Mouse (Mus musculus): ENCODE measurements at regions not wholly inside any gene's neighbourhood (a gene's known extent, or its start where the extent isn't known, plus 50 kb on each side); places are given as distances from the start of the nearest gene placed in this dataset.

DNA sequence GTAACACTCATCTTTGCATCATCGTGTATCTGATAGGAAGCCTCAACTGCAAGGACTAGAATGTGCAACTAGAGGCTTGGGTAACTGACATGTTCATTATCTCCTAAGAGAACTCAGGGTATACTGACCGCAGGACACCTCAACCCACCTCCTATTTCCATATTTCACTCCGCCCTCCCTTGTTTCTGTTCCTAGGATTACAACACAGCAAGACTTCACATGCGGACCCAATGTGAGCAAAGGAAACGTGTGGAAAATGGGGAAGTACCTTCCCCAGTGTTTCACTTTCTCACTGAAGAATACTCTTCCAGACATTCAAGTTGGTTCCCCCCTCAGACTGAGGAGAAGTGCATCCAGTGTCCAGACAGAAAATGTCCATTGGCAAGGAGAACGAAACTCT, 937.9 kb upstream of the A1bg start:
- no peak overlapping the region for H3K27ac ChIP-seq (replicated peaks; ENCODE audit: low read depth, low read length)
- WGBS = 90% methylated on average over 6 of the region's 6 CpGs
- H3K36me3 ChIP-seq (ENCODE audit: control insufficient read depth, insufficient read depth, low read length) = no peaks in the 10 kb centered on the region
- TF ChIP-seq POLR2A (IDR thresholded peaks at IDR 0.05; ENCODE audit: borderline replicate concordance, extremely low read depth, insufficient read depth, insufficient read length) = no peak
- no peak overlapping the region for H3K4me2 ChIP-seq (replicated peaks; ENCODE audit: low read depth, low read length, severe bottlenecking)
- H3K4me3 ChIP-seq (replicated peaks; ENCODE audit: low read length) = no peak overlapping the region
- no peak for ATAC-seq (ENCODE audit: low FRiP score, low read depth)
- no peaks in the 10 kb centered on the region for H3K27me3 ChIP-seq (ENCODE audit: control insufficient read depth, insufficient read depth, low read length)
- no peak for DNase-seq (ENCODE audit: low spot score)
- no peaks in the 10 kb centered on the region for H3K9me3 ChIP-seq (ENCODE audit: control insufficient read depth, low read length)
- no peak overlapping the region for H3K9ac ChIP-seq (ENCODE audit: low read depth, low read length, severe bottlenecking)
- no peaks in the 10 kb centered on the region for H3K4me1 ChIP-seq (ENCODE audit: control insufficient read depth, insufficient read depth, low read length)

DNA sequence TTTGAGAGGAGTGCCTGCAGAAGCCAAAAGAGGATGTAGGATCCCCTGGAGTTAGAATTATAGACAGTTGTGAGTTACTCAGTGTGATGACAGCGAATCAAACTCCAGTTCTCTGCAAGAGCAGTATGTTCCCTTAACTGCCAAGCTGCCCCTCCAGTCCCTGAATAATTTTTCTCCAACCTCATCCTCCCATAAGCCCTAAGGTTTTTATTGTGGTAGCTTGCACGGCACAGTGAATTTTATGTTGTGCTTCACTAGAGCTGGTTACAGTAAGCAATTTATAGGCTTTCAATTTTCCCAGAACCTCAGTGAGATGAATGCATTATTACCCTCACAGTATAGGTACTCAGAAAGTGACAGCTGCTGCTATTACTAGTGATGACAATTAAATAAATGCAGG, 933.1 kb upstream of the A1bg start:
- Histone ChIP-seq H3K27ac (replicated peaks; ENCODE audit: low read depth, low read length) (no peak overlapping the region), H3K4me3 (replicated peaks; ENCODE audit: low read length) (no peak overlapping the region), H3K9ac (ENCODE audit: low read depth, low read length, severe bottlenecking) (no peak overlapping the region), H3K27me3 (ENCODE audit: control insufficient read depth, insufficient read depth, low read length) (no peaks in the 10 kb centered on the region), H3K36me3 (ENCODE audit: control insufficient read depth, insufficient read depth, low read length) (no peaks in the 10 kb centered on the region), H3K4me1 (ENCODE audit: control insufficient read depth, insufficient read depth, low read length) (no peaks in the 10 kb centered on the region), H3K9me3 (ENCODE audit: control insufficient read depth, low read length) (no peaks in the 10 kb centered on the region), H3K4me2 (replicated peaks; ENCODE audit: low read depth, low read length, severe bottlenecking) (no peak overlapping the region)
- TF ChIP-seq POLR2A (IDR thresholded peaks at IDR 0.05; ENCODE audit: borderline replicate concordance, extremely low read depth, insufficient read depth, insufficient read length) = no peak
- DNase-seq (ENCODE audit: low spot score) = no peak
- WGBS = 60% methylated on average over 2 of the region's 2 CpGs
- no peak for ATAC-seq (ENCODE audit: low FRiP score, low read depth)

DNA sequence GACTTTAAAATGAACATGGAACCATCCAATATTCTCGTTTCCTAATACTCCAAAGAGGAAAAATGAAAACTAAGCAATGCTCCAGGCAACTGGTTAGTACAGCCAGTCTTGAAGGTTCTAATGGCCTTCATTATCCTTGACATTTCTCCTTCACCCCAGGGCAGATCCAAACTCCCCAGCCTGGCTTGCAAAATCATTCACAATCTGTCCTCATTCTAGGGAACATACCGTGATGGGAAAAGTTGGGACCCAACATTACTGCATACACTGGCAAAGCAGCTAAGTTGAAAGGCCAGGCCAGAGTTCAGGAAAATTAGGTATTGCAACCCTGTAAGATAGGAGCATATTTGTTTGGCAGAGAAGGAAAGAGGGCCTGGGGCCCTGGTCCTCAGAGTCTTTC, 889.9 kb upstream of the A1bg start:
- Histone ChIP-seq H3K4me3 (replicated peaks; ENCODE audit: low read length) (no peak overlapping the region), H3K4me2 (replicated peaks; ENCODE audit: low read depth, low read length, severe bottlenecking) (no peak overlapping the region), H3K9me3 (ENCODE audit: control insufficient read depth, low read length) (no peaks in the 10 kb centered on the region), H3K27ac (replicated peaks; ENCODE audit: low read depth, low read length) (no peak overlapping the region), H3K9ac (ENCODE audit: low read depth, low read length, severe bottlenecking) (no peak overlapping the region), H3K36me3 (ENCODE audit: control insufficient read depth, insufficient read depth, low read length) (no peaks in the 10 kb centered on the region), H3K4me1 (ENCODE audit: control insufficient read depth, insufficient read depth, low read length) (no peaks in the 10 kb centered on the region), H3K27me3 (ENCODE audit: control insufficient read depth, insufficient read depth, low read length) (no peaks in the 10 kb centered on the region)
- no peak for DNase-seq (ENCODE audit: low spot score)
- TF ChIP-seq POLR2A (IDR thresholded peaks at IDR 0.05; ENCODE audit: borderline replicate concordance, extremely low read depth, insufficient read depth, insufficient read length) = no peak
- no peak for ATAC-seq (ENCODE audit: low FRiP score, low read depth)
- WGBS = 78% methylated on average over 2 of the region's 2 CpGs

DNA sequence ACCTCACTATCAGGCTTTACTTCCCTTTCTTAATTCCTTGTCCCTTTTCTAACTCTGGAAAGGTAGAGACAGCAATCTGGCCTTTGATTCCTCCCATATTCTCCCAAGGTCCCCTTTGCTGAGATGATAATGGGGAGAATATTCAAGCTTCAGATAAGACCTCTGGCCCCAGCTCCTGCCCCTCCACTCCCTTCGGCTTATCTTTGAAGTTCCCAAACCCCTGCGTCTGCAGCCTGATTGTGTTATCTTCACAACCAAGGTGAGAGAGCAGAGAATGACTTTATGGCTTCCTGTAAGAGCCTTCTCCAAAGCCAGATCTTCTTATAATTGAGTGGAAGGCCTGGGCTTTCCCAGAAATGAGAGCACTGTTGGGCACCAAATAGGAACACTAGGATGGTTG, 882.6 kb upstream of the A1bg start:
- H3K9me3 ChIP-seq (ENCODE audit: control insufficient read depth, low read length) = no peaks in the 10 kb centered on the region
- no peak for TF ChIP-seq POLR2A (IDR thresholded peaks at IDR 0.05; ENCODE audit: borderline replicate concordance, extremely low read depth, insufficient read depth, insufficient read length)
- no peak overlapping the region for H3K4me3 ChIP-seq (replicated peaks; ENCODE audit: low read length)
- H3K27me3 ChIP-seq (ENCODE audit: control insufficient read depth, insufficient read depth, low read length) = no peaks in the 10 kb centered on the region
- H3K9ac ChIP-seq (ENCODE audit: low read depth, low read length, severe bottlenecking) = no peak overlapping the region
- H3K27ac ChIP-seq (replicated peaks; ENCODE audit: low read depth, low read length) = no peak overlapping the region
- no peak overlapping the region for H3K4me2 ChIP-seq (replicated peaks; ENCODE audit: low read depth, low read length, severe bottlenecking)
- no peaks in the 10 kb centered on the region for H3K4me1 ChIP-seq (ENCODE audit: control insufficient read depth, insufficient read depth, low read length)
- 33% methylated on average over 2 of the region's 2 CpGs for WGBS
- DNase-seq (ENCODE audit: low spot score) = no peak
- no peaks in the 10 kb centered on the region for H3K36me3 ChIP-seq (ENCODE audit: control insufficient read depth, insufficient read depth, low read length)
- no peak for ATAC-seq (ENCODE audit: low FRiP score, low read depth)

DNA sequence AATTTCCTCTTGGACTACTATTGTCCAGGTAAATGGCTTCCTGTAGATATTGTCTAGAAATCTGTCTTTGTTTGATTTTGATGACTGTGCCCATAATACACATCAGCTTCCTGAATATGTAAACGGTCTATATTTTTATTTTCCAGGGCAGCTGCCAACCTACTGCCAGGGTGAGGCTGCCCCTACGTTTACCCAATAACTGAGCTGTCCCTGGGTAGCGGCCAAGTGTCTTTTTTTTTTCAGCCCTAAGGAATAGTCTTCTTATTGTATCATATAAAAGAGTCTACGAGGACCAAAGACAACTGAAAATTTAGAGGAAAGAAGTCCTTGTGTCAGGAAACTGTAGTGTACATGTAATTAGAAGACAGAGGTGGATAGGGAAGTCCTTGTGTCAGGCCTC, 877.3 kb upstream of the A1bg start:
- 78% methylated on average over 4 of the region's 4 CpGs for WGBS
- DNase-seq (ENCODE audit: low spot score) (no peak), ATAC-seq (ENCODE audit: low FRiP score, low read depth) (no peak)
- Histone ChIP-seq H3K4me2 (replicated peaks; ENCODE audit: low read depth, low read length, severe bottlenecking) (no peak overlapping the region), H3K27me3 (ENCODE audit: control insufficient read depth, insufficient read depth, low read length) (no peaks in the 10 kb centered on the region), H3K9me3 (ENCODE audit: control insufficient read depth, low read length) (no peaks in the 10 kb centered on the region), H3K36me3 (ENCODE audit: control insufficient read depth, insufficient read depth, low read length) (no peaks in the 10 kb centered on the region), H3K4me1 (ENCODE audit: control insufficient read depth, insufficient read depth, low read length) (peaks cover 3% of the 10 kb centered on the region; the same call in 1 of the 2 replicates), H3K27ac (replicated peaks; ENCODE audit: low read depth, low read length) (no peak overlapping the region), H3K4me3 (replicated peaks; ENCODE audit: low read length) (no peak overlapping the region), H3K9ac (ENCODE audit: low read depth, low read length, severe bottlenecking) (no peak overlapping the region)
- no peak for TF ChIP-seq POLR2A (IDR thresholded peaks at IDR 0.05; ENCODE audit: borderline replicate concordance, extremely low read depth, insufficient read depth, insufficient read length)

DNA sequence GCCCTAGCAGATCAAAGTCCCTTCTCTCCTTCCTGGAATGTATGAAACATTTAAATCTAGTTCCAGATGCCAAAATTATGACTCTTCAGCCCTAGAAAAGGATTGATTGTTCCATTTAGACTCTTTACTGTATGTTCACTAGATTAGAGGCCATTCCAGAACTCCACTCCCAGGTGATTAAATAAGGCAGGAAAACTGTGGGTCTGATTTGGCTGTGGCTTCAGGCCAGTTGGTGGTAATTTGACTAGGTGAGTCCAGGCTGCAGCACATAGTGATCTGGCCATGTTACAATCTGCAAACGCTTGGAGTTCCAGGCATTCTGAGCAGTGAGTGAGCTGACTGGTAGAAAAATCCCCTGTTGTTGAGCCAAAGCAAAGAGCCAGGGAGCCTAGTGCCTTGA, 875.0 kb upstream of the A1bg start:
- ATAC-seq (ENCODE audit: low FRiP score, low read depth) (peak; percentile 60), DNase-seq (ENCODE audit: low spot score) (peak; percentile 57)
- Histone ChIP-seq H3K27ac (replicated peaks; ENCODE audit: low read depth, low read length) (peak overlapping the region; percentile 59; the same call in 1 of the 2 replicates), H3K9ac (ENCODE audit: low read depth, low read length, severe bottlenecking) (no peak overlapping the region), H3K27me3 (ENCODE audit: control insufficient read depth, insufficient read depth, low read length) (no peaks in the 10 kb centered on the region), H3K4me1 (ENCODE audit: control insufficient read depth, insufficient read depth, low read length) (peaks cover 3% of the 10 kb centered on the region; the same call in 1 of the 2 replicates), H3K36me3 (ENCODE audit: control insufficient read depth, insufficient read depth, low read length) (no peaks in the 10 kb centered on the region), H3K9me3 (ENCODE audit: control insufficient read depth, low read length) (no peaks in the 10 kb centered on the region), H3K4me2 (replicated peaks; ENCODE audit: low read depth, low read length, severe bottlenecking) (no peak overlapping the region), H3K4me3 (replicated peaks; ENCODE audit: low read length) (no peak overlapping the region)
- no peak for TF ChIP-seq POLR2A (IDR thresholded peaks at IDR 0.05; ENCODE audit: borderline replicate concordance, extremely low read depth, insufficient read depth, insufficient read length)
- WGBS = 24% methylated on average over 1 of the region's 1 CpGs
